Mouse (Mus musculus) liver, embryonic 11.5 days (tissue): ENCODE results near the gene Ap3s2. TPM values are rescaled to one million over a fixed set of nuclear protein-coding genes. Genes with fewer than 3 reads are reported as not detected.

ENCODE experiments used
- ATAC-seq: fragments of 200-750 bp; cut with Nextera tagmentation; replicated peaks from 2 replicates; pipeline ENCODE4 v1.8.0; 2017; ENCODE audit warnings: moderate number of reproducible peaks, mild to moderate bottlenecking, moderate TSS enrichment, moderate library complexity; ENCODE audit not compliant: low FRiP score
- DNase-seq: peaks from one replicate; pipeline ENCODE4 v3.0.0-alpha.2; 2017; ENCODE audit warnings: low spot score
- H3K27ac ChIP-seq: fragments of 300-500 bp; sonication (generic); 2 replicates; pipeline ENCODE4 v1.5.1; 2014; ENCODE audit warnings: mild to moderate bottlenecking, low read depth, low read length, control low read depth
- H3K27me3 ChIP-seq: fragments of 300-500 bp; sonication (generic); replicated peaks from 2 replicates; pipeline ENCODE4 v1.6.1; 2014; ENCODE audit warnings: low read length, mixed read lengths; ENCODE audit not compliant: control insufficient read depth, insufficient read depth
- H3K36me3 ChIP-seq: fragments of 300-500 bp; sonication (generic); 2 replicates; pipeline ENCODE4 v1.6.1; 2014; ENCODE audit warnings: mild to moderate bottlenecking, low read length, moderate library complexity, mixed read lengths; ENCODE audit not compliant: control insufficient read depth, insufficient read depth
- H3K4me1 ChIP-seq: fragments of 300-500 bp; sonication (generic); replicated peaks from 2 replicates; pipeline ENCODE4 v1.6.1; 2014; ENCODE audit warnings: low read length, mixed read lengths; ENCODE audit not compliant: control insufficient read depth, insufficient read depth
- H3K4me2 ChIP-seq: fragments of 300-500 bp; sonication (generic); 2 replicates; pipeline ENCODE4 v1.6.1; 2014; ENCODE audit warnings: mild to moderate bottlenecking, control low read depth, moderate library complexity
- H3K4me3 ChIP-seq: fragments of 300-500 bp; sonication (generic); 2 replicates; pipeline ENCODE4 v1.5.1; 2014; ENCODE audit warnings: low read depth, low read length, control low read depth
- H3K9ac ChIP-seq: fragments of 300-500 bp; sonication (generic); 2 replicates; pipeline ENCODE4 v1.6.1; 2014; ENCODE audit warnings: low read depth, low read length, control low read depth
- H3K9me3 ChIP-seq: fragments of 300-500 bp; sonication (generic); 2 replicates; pipeline ENCODE4 v1.6.1; 2016; ENCODE audit warnings: low read length, inconsistent platforms, mixed read lengths; ENCODE audit not compliant: control insufficient read depth
- WGBS: fragments of 180-500 bp; shearing (Covaris S2); extraction: QIAGEN DNeasy Blood & Tissue Kit; methylation state at CpG from one replicate; pipeline ENCODE4 v1.1.7; 2014; 5-methylcytosine and 5-hydroxymethylcytosine counted together
- polyA plus RNA-seq: library from polyadenylated mRNA; unstranded; fragments of >200 nt; fragmentation: Nextera tagmentation; extraction: Ambion mirVana; gene quantifications from 2 replicates; pipeline ENCODE4 v1.2.1, GENCODE M21; 2014

The Ap3s2 gene
- polyA plus RNA-seq, 1 experiment from 2014 or later = 28.7 TPM

DNA sequence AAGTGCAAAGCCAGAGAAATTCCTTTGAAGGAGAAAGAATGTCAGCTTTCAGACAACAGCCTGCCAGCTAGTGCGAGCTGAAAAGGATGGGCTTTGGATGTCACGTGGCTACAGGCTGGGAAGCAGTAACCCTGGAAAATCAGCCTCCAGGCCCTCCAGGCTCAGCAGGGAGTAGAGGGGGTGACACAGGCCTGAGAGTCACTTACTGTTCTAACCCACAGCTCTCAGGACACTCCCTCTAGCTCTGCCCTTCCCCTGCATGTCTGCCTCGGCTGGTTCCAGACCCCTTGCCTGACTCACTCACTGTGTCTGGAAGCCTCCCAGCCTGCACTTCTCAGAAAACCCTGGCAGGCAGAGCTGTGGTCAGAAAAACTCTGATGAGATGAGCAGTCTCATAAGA, 39.5 kb downstream of the Ap3s2 start:
- 58% methylated on average over 3 of the region's 3 CpGs for WGBS
- no peak overlapping the region for H3K4me3 ChIP-seq
- peaks cover 4% of the 10 kb centered on the region; the same call in 1 of the 2 replicates for H3K36me3 ChIP-seq
- H3K9ac ChIP-seq = no peak overlapping the region
- DNase-seq (no peak), ATAC-seq (no peak)
- no peaks in the 10 kb centered on the region for H3K4me1 ChIP-seq
- no peak overlapping the region for H3K27ac ChIP-seq
- H3K27me3 ChIP-seq = no peaks in the 10 kb centered on the region
- no peak overlapping the region for H3K4me2 ChIP-seq
- H3K9me3 ChIP-seq = no peaks in the 10 kb centered on the region

- no peak for DNase-seq
- no peak overlapping the region for H3K27ac ChIP-seq
- H3K4me3 ChIP-seq = no peak overlapping the region
- no peaks in the 10 kb centered on the region for H3K27me3 ChIP-seq
- no peaks in the 10 kb centered on the region for H3K4me1 ChIP-seq
- 89% methylated on average over 6 of the region's 6 CpGs for WGBS
- H3K9me3 ChIP-seq = no peaks in the 10 kb centered on the region
- ATAC-seq = no peak
- peaks cover 4% of the 10 kb centered on the region; the same call in 1 of the 2 replicates for H3K36me3 ChIP-seq
- no peak overlapping the region for H3K9ac ChIP-seq
- no peak overlapping the region for H3K4me2 ChIP-seq
Observed at GRCm38 (mm10) chr7:79880033-79880432, 40.4 kb downstream of the Ap3s2 start.

DNA sequence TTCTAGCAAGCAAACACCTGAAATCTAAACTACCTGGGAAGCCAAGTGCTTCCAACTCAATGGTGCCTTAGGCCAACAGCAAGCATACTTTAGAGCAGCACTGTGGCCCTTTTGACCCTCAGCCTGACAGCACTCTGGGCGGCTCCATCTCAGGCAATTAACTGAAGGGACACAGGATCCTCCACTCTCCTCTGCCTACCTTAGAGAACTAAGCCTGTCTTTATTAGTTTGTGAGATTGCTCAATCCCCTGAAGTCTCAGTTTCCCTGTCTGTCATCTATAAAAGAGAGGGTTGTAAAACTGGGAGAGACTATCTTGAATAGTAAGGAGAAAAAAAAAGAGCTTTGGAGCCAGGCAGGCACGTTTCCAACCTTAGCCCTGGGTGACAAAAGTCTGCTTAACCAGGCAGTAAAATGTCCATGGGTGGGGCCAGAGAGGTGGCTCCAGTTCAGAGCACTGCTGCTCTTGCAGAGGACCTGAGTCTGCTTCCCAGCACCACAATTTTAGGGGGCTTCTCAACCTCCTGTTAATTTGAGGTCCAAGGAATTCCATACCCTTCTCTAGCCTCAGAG, 41.9 kb downstream of the Ap3s2 start:
- Histone ChIP-seq H3K36me3 (peaks cover 4% of the 10 kb centered on the region; the same call in 1 of the 2 replicates), H3K4me1 (no peaks in the 10 kb centered on the region), H3K27me3 (no peaks in the 10 kb centered on the region), H3K4me2 (no peak overlapping the region), H3K4me3 (no peak overlapping the region), H3K9me3 (no peaks in the 10 kb centered on the region), H3K9ac (no peak overlapping the region), H3K27ac (no peak overlapping the region)
- WGBS = 75% methylated on average over 2 of the region's 2 CpGs
- ATAC-seq (no peak), DNase-seq (no peak)

DNA sequence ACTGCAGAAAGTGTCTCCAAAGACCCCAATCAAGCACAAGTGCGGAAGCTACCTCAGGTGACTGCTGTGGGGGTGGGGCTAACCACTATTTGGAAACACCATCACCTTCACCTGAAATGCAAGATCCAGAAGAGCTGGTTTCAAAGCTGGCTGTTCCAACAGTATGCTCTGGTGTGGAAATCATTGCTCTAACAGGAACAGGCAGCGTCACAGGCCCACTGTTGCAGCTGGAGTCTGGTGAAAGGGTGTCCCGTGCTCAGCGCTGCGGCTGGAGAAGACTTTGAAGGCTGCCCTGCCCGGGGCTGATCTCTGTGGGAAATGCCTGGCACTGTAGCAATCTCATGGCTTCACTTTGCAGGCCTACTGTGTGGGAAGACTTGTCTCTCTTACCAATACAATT, 47.0 kb downstream of the Ap3s2 start:
- H3K9ac ChIP-seq = no peak overlapping the region
- no peaks in the 10 kb centered on the region for H3K36me3 ChIP-seq
- DNase-seq = no peak
- H3K4me3 ChIP-seq = no peak overlapping the region
- H3K27ac ChIP-seq = no peak overlapping the region
- 74% methylated on average over 6 of the region's 6 CpGs for WGBS
- H3K4me2 ChIP-seq = no peak overlapping the region
- H3K27me3 ChIP-seq = no peaks in the 10 kb centered on the region
- H3K4me1 ChIP-seq = no peaks in the 10 kb centered on the region
- no peak for ATAC-seq
- H3K9me3 ChIP-seq = no peaks in the 10 kb centered on the region

- Histone ChIP-seq H3K36me3 (no peaks in the 10 kb centered on the region), H3K4me3 (no peak overlapping the region), H3K9me3 (no peaks in the 10 kb centered on the region), H3K4me2 (no peak overlapping the region), H3K27me3 (no peaks in the 10 kb centered on the region), H3K27ac (no peak overlapping the region), H3K9ac (no peak overlapping the region), H3K4me1 (no peaks in the 10 kb centered on the region)
- ATAC-seq (no peak), DNase-seq (no peak)
- WGBS = 78% methylated on average over 6 of the region's 6 CpGs
Observed at GRCm38 (mm10) chr7:79871797-79872345, 48.6 kb downstream of the Ap3s2 start.

DNA sequence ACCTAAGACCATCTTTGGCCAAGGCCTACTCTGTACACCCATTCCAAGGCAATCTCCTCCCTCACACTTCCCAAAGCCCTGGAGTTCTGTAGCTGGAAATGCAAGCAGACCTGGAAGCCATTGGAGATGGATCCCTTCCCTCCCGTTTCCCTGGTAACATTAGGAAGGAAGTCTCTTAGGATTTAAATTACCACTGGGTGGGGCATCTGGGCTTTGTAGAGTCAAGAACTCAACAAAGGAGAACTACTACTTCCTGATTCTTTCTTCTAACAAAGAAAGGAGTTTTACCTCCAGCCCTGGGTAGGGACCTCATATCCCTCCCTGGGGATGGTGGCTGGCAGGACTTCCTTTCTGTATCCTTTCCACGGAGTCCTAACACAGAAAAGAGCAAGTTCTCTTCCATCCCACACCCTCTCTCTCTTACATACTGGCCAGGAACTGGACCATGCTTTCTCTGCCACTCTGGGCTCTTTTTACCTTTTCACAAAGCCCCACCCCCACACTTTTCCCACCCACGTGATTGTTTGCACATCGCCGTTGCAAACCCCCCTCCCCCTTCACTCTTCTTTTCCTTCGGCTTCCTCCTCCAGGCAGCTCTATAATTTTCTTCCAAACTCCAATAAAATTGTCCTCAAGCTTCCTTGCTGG, 51.3 kb downstream of the Ap3s2 start:
- Histone ChIP-seq H3K27ac (no peak overlapping the region), H3K4me1 (no peaks in the 10 kb centered on the region), H3K9ac (no peak overlapping the region), H3K27me3 (no peaks in the 10 kb centered on the region), H3K4me3 (no peak overlapping the region), H3K4me2 (no peak overlapping the region), H3K9me3 (no peaks in the 10 kb centered on the region), H3K36me3 (no peaks in the 10 kb centered on the region)
- DNase-seq = no peak
- ATAC-seq = no peak
- WGBS = 47% methylated on average over 6 of the region's 6 CpGs

GRCm38 (mm10) chr7:79868475-79868874, 52.0 kb downstream of the Ap3s2 start:
- Histone ChIP-seq H3K9ac (no peak overlapping the region), H3K9me3 (no peaks in the 10 kb centered on the region), H3K36me3 (no peaks in the 10 kb centered on the region), H3K4me3 (no peak overlapping the region), H3K27me3 (no peaks in the 10 kb centered on the region), H3K4me2 (no peak overlapping the region), H3K4me1 (no peaks in the 10 kb centered on the region), H3K27ac (no peak overlapping the region)
- ATAC-seq (no peak), DNase-seq (no peak)
- 75% methylated on average over 7 of the region's 7 CpGs for WGBS

DNA sequence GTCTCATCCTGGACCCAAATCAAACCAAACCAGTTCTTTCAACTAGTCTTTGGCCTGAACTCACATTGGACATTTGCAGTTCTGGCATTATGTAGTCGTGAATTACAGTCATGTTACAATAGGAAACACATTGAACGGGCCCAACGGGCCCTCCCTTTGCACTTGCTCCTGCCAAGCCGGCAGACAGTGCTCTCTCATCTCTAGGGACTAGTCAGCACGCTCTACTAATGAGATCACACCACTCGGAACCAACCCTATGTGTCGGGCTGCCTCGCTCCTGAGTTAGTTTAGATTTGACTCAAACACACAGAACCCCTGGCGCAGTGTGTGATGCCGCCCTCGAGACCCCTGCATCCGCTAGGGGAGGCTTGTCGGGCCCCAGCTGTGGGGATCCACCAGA, 52.6 kb downstream of the Ap3s2 start:
- ATAC-seq = no peak
- no peaks in the 10 kb centered on the region for H3K27me3 ChIP-seq
- no peak for DNase-seq
- H3K9ac ChIP-seq = no peak overlapping the region
- no peak overlapping the region for H3K27ac ChIP-seq
- H3K4me1 ChIP-seq = no peaks in the 10 kb centered on the region
- no peak overlapping the region for H3K4me2 ChIP-seq
- H3K9me3 ChIP-seq = no peaks in the 10 kb centered on the region
- WGBS = 78% methylated on average over 13 of the region's 13 CpGs
- H3K4me3 ChIP-seq = no peak overlapping the region
- no peaks in the 10 kb centered on the region for H3K36me3 ChIP-seq
